In genomic region chr8:121649423-121649822, GRCm38 (mm10) we compare ENCODE assay signal across 9 mouse cellular contexts. TPM values are rescaled to one million over a fixed set of nuclear protein-coding genes. Genes with fewer than 3 reads are reported as not detected.
DNase-seq lines count a peak whose midpoint lies in the region; ATAC-seq lines count a peak whose summit lies in the region.
"Had no signal": no experiment of that assay in that cellular context is flagged by ENCODE, and none has a peak within 500 bp of the region (broad histone marks: within the 10 kb centered on the region; RNA-seq: fewer than 3 reads in every experiment).

No protein-coding gene starts in this region.

- peaks cover 64% of the 10 kb centered on the region for H3K4me1 ChIP-seq in heart, embryonic 12.5 days (replicated peaks)
- peaks cover 72% of the 10 kb centered on the region for H3K4me1 ChIP-seq in embryonic facial prominence, embryonic 10.5 days
- H3K4me1 ChIP-seq in hindbrain, embryonic 13.5 days (replicated peaks) = peaks cover 81% of the 10 kb centered on the region
- peaks cover 75% of the 10 kb centered on the region for H3K4me1 ChIP-seq in midbrain, embryonic 10.5 days

- H3K36me3 ChIP-seq in heart, embryonic 12.5 days = peaks cover 4% of the 10 kb centered on the region; the same call in 1 of the 2 replicates
- H3K36me3 ChIP-seq in embryonic facial prominence, embryonic 10.5 days (replicated peaks) = peaks cover 22% of the 10 kb centered on the region
- H3K36me3 ChIP-seq in hindbrain, embryonic 13.5 days = no peaks in the 10 kb centered on the region
- H3K36me3 ChIP-seq in midbrain, embryonic 10.5 days = peaks cover 26% of the 10 kb centered on the region

- no peak for ATAC-seq in heart, embryonic 12.5 days (ENCODE audit: insufficient number of reproducible peaks, low FRiP score)
- ATAC-seq in hindbrain, embryonic 13.5 days (ENCODE audit: low FRiP score) = no peak
- no peak for ATAC-seq in CD4-positive, CD25-positive, alpha-beta regulatory T cell, adult 4 months

- H3K4me2 ChIP-seq in heart, embryonic 12.5 days = peak overlapping the region; percentile 96
- peak overlapping the region; percentile 98 for H3K4me2 ChIP-seq in hindbrain, embryonic 13.5 days

- 78% methylated on average over 5 of the region's 5 CpGs for WGBS in heart, embryonic 12.5 days
- 78% methylated on average over 5 of the region's 5 CpGs for WGBS in embryonic facial prominence, embryonic 10.5 days
- 74% methylated on average over 5 of the region's 5 CpGs for WGBS in hindbrain, embryonic 13.5 days
- WGBS in midbrain, embryonic 10.5 days = 83% methylated on average over 5 of the region's 5 CpGs

- H3K27ac ChIP-seq in heart, embryonic 12.5 days (ENCODE audit: poor library complexity, severe bottlenecking) = no peak overlapping the region
- H3K27ac ChIP-seq in embryonic facial prominence, embryonic 10.5 days (replicated peaks) = no peak overlapping the region
- H3K27ac ChIP-seq in hindbrain, embryonic 13.5 days = no peak overlapping the region
- H3K27ac ChIP-seq in midbrain, embryonic 10.5 days (replicated peaks) = peak overlapping the region; percentile 46

- no peaks in the 10 kb centered on the region for H3K9me3 ChIP-seq in heart, embryonic 12.5 days (replicated peaks)
- no peaks in the 10 kb centered on the region for H3K9me3 ChIP-seq in embryonic facial prominence, embryonic 10.5 days
- H3K9me3 ChIP-seq in hindbrain, embryonic 13.5 days = no peaks in the 10 kb centered on the region
- no peaks in the 10 kb centered on the region for H3K9me3 ChIP-seq in midbrain, embryonic 10.5 days (replicated peaks)

- H3K27me3 ChIP-seq in heart, embryonic 12.5 days (replicated peaks) = no peaks in the 10 kb centered on the region
- no peaks in the 10 kb centered on the region for H3K27me3 ChIP-seq in embryonic facial prominence, embryonic 10.5 days (replicated peaks; ENCODE audit: low read depth, poor library complexity, severe bottlenecking)
- no peaks in the 10 kb centered on the region for H3K27me3 ChIP-seq in hindbrain, embryonic 13.5 days
- H3K27me3 ChIP-seq in midbrain, embryonic 10.5 days (ENCODE audit: low read depth, poor library complexity, severe bottlenecking) = no peaks in the 10 kb centered on the region

- peak overlapping the region; percentile 24; the same call in 1 of the 2 replicates for H3K4me3 ChIP-seq in heart, embryonic 12.5 days
- peak overlapping the region; percentile 89 for H3K4me3 ChIP-seq in embryonic facial prominence, embryonic 10.5 days
- H3K4me3 ChIP-seq in hindbrain, embryonic 13.5 days = peak overlapping the region; percentile 93
- peak overlapping the region; percentile 92 for H3K4me3 ChIP-seq in midbrain, embryonic 10.5 days

- peak overlapping the region; percentile 16; the same call in 1 of the 2 replicates for H3K9ac ChIP-seq in heart, embryonic 12.5 days
- H3K9ac ChIP-seq in hindbrain, embryonic 13.5 days = peak overlapping the region; percentile 93

- DNase-seq in heart, adult 8-10 months (ENCODE audit: low spot score) = no peak
- DNase-seq in embryonic facial prominence, embryonic 10.5 days (ENCODE audit: low spot score) = no peak
- DNase-seq in midbrain, embryonic 10.5 days (ENCODE audit: low spot score) = no peak
- DNase-seq in spleen, postnatal 4 days (ENCODE audit: low spot score in 2 of 2) = no peak
- DNase-seq in natural killer cell, adult 2 months (ENCODE audit: low spot score in 2 of 2) = no peak
- DNase-seq: thymus, postnatal 36 days had no signal

RNA-seq across cellular contexts. Expression of gene Zcchc14, which starts 3.3 kb away (rescaled TPM):
- 9.2 and 9.9 TPM in 2 replicates for polyA plus RNA-seq in heart, embryonic 12.5 days (2016; fragmentation: Nextera tagmentation; extraction: Ambion mirVana)
- 10 to 100 TPM; 23.7 to 30.9 (median 26.2) TPM for total RNA-seq in heart, adult 8-10 months (2022)
- polyA plus RNA-seq in embryonic facial prominence, embryonic 10.5 days (2016; fragmentation: Nextera tagmentation; extraction: Ambion mirVana) = 15.0 and 17.3 TPM in 2 replicates
- polyA plus RNA-seq in hindbrain, embryonic 13.5 days (2015; fragmentation: Nextera tagmentation; extraction: Ambion mirVana) = 27.5 and 28.3 TPM in 2 replicates
- polyA plus RNA-seq in midbrain, embryonic 10.5 days (2016; fragmentation: Nextera tagmentation; extraction: Ambion mirVana) = 14.9 and 18.6 TPM in 2 replicates
- under 1 TPM; 0.17 to 0.46 TPM for polyA plus RNA-seq in CD4-positive, CD25-positive, alpha-beta regulatory T cell, adult 4 months (2017; shearing (Covaris generic))

RNA-seq across cellular contexts. Expression of gene Map1lc3b, which starts 59.3 kb away (rescaled TPM):
- polyA plus RNA-seq in heart, embryonic 12.5 days (2016; fragmentation: Nextera tagmentation; extraction: Ambion mirVana) = 176 and 182 TPM in 2 replicates
- 100 to 1,000 TPM; 264 to 289 (median 284) TPM for total RNA-seq in heart, adult 8-10 months (2022)
- polyA plus RNA-seq in embryonic facial prominence, embryonic 10.5 days (2016; fragmentation: Nextera tagmentation; extraction: Ambion mirVana) = 199 and 215 TPM in 2 replicates
- 372 and 374 TPM in 2 replicates for polyA plus RNA-seq in hindbrain, embryonic 13.5 days (2015; fragmentation: Nextera tagmentation; extraction: Ambion mirVana)
- 208 and 250 TPM in 2 replicates for polyA plus RNA-seq in midbrain, embryonic 10.5 days (2016; fragmentation: Nextera tagmentation; extraction: Ambion mirVana)
- 100 to 1,000 TPM; 505 to 519 TPM for polyA plus RNA-seq in CD4-positive, CD25-positive, alpha-beta regulatory T cell, adult 4 months (2017; shearing (Covaris generic))

Comparison
In these comparisons a context has a peak if more than half of its experiments do, and no peak if none do; other contexts are left out.
1. H3K4me3 ChIP-seq: peak in every context shown above with its lines; median percentile 93 in hindbrain, embryonic 13.5 days; 92 in midbrain, embryonic 10.5 days; 89 in embryonic facial prominence, embryonic 10.5 days; 24 in heart, embryonic 12.5 days.